Mouse (Mus musculus): ENCODE data around the gene Nhlh1. TPM values are rescaled to one million over a fixed set of nuclear protein-coding genes. Genes with fewer than 3 reads are reported as not detected.

Nhlh1 gene
- total and polyA plus RNA-seq, 3 experiments, result not detected

- no peak overlapping the region for H3K4me3 ChIP-seq (ENCODE audit: control insufficient read depth in 1 of 2, insufficient read depth in 1 of 2, low read depth in 2 of 2, low read length in 2 of 2)
- H3K27ac ChIP-seq (ENCODE audit: control insufficient read depth, low read depth, low read length), result no peak overlapping the region
- no peaks in the 10 kb centered on the region for H3K9me3 ChIP-seq (replicated peaks; ENCODE audit: insufficient read depth, low read length)
- no peak for TF ChIP-seq JUND (IDR thresholded peaks at IDR 0.05; ENCODE audit: low read depth, low read length)
- TF ChIP-seq USF1 (IDR thresholded peaks at IDR 0.05; ENCODE audit: low read depth, low read length), result no peak
- no peak for TF ChIP-seq BHLHE40 (IDR thresholded peaks at IDR 0.05; ENCODE audit: borderline replicate concordance, low read depth, low read length)
- TF ChIP-seq CHD2 (IDR thresholded peaks at IDR 0.05; ENCODE audit: low read length), result no peak
- H3K36me3 ChIP-seq (ENCODE audit: control insufficient read depth in 1 of 2, insufficient read depth in 2 of 2, low read length in 2 of 2), result no peaks in the 10 kb centered on the region
- no peak for DNase-seq (ENCODE audit: low read depth, low spot score)
- no peaks in the 10 kb centered on the region for H3K79me2 ChIP-seq (ENCODE audit: control insufficient read depth, insufficient read depth, low read length, poor library complexity)
- H3K27me3 ChIP-seq (ENCODE audit: control insufficient read depth in 1 of 2, insufficient read depth in 2 of 2, low read length in 2 of 2), result no peaks in the 10 kb centered on the region
- H3K9ac ChIP-seq (ENCODE audit: control insufficient read depth, low read depth, low read length, poor library complexity, severe bottlenecking), result no peak overlapping the region
- no peaks in the 10 kb centered on the region for H3K4me1 ChIP-seq (ENCODE audit: control insufficient read depth in 1 of 2, insufficient read depth in 2 of 2, low read length in 2 of 2)
Measured at GRCm38 (mm10) chr1:172007761-172008160, 49.6 kb downstream of the Nhlh1 start.

Other genes with a start within 250 kb of the Nhlh1 start
- gene Cd84, start 217.9 kb downstream of the Nhlh1 start, total RNA-seq (2012; rRNA removed), result 6.8 and 7.7 TPM in 2 replicates
- 10 to 100 TPM in 1 of 2 experiments, not detected in 1; 10.4 TPM for gene Cd84, start 217.9 kb downstream of the Nhlh1 start, polyA plus RNA-seq (2012; ENCODE audit: insufficient read depth in 1 of 2, insufficient read length in 2 of 2, low read depth in 1 of 2, low replicate concordance in 2 of 2, missing spikeins in 1 of 2)
- 0.04 and 0.10 TPM in 2 replicates for gene Gm10521, start 161.9 kb downstream of the Nhlh1 start, total RNA-seq (2012; rRNA removed)
- under 1 TPM in 1 of 2 experiments, not detected in 1; 0.39 TPM for gene Gm10521, start 161.9 kb downstream of the Nhlh1 start, polyA plus RNA-seq (2012; ENCODE audit: insufficient read depth in 1 of 2, insufficient read length in 2 of 2, low read depth in 1 of 2, low replicate concordance in 2 of 2, missing spikeins in 1 of 2)
- gene Slamf6, start 140.1 kb downstream of the Nhlh1 start, total RNA-seq (2012; rRNA removed), result not detected in 2 replicates
- under 1 TPM in 1 of 2 experiments, not detected in 1; 0.01 TPM for gene Slamf6, start 140.1 kb downstream of the Nhlh1 start, polyA plus RNA-seq (2012; ENCODE audit: insufficient read depth in 1 of 2, insufficient read length in 2 of 2, low read depth in 1 of 2, low replicate concordance in 2 of 2, missing spikeins in 1 of 2)
- gene Vangl2, start 29.1 kb downstream of the Nhlh1 start, total RNA-seq (2012; rRNA removed), result 0.39 and 0.88 TPM in 2 replicates
- gene Vangl2, start 29.1 kb downstream of the Nhlh1 start, polyA plus RNA-seq (2012; ENCODE audit: insufficient read depth in 1 of 2, insufficient read length in 2 of 2, low read depth in 1 of 2, low replicate concordance in 2 of 2, missing spikeins in 1 of 2), result 1 to 10 TPM in 1 of 2 experiments, not detected in 1; 3.0 TPM
- 90.8 and 92.3 TPM in 2 replicates for gene Copa, start 25.0 kb upstream of the Nhlh1 start, total RNA-seq (2012; rRNA removed)
- gene Copa, start 25.0 kb upstream of the Nhlh1 start, polyA plus RNA-seq (2012; ENCODE audit: insufficient read depth in 1 of 2, insufficient read length in 2 of 2, low read depth in 1 of 2, low replicate concordance in 2 of 2, missing spikeins in 1 of 2), result 100 to 1,000 TPM in 1 of 2 experiments, 10 to 100 TPM in 1; 81.2 to 118 TPM
- gene Ncstn, start 25.2 kb upstream of the Nhlh1 start, total RNA-seq (2012; rRNA removed), result 9.6 and 9.9 TPM in 2 replicates
- gene Ncstn, start 25.2 kb upstream of the Nhlh1 start, polyA plus RNA-seq (2012; ENCODE audit: insufficient read depth in 1 of 2, insufficient read length in 2 of 2, low read depth in 1 of 2, low replicate concordance in 2 of 2, missing spikeins in 1 of 2), result 10 to 100 TPM in 1 of 2 experiments, not detected in 1; 38.5 TPM
- 26.3 and 27.7 TPM in 2 replicates for gene Pex19, start 69.2 kb upstream of the Nhlh1 start, total RNA-seq (2012; rRNA removed)
- gene Pex19, start 69.2 kb upstream of the Nhlh1 start, polyA plus RNA-seq (2012; ENCODE audit: insufficient read depth in 1 of 2, insufficient read length in 2 of 2, low read depth in 1 of 2, low replicate concordance in 2 of 2, missing spikeins in 1 of 2), result 10 to 100 TPM in 1 of 2 experiments, not detected in 1; 53.6 TPM
- gene Dcaf8, start 90.5 kb upstream of the Nhlh1 start, total RNA-seq (2012; rRNA removed), result 31.7 and 32.1 TPM in 2 replicates
- 10 to 100 TPM; 45.8 to 49.0 TPM for gene Dcaf8, start 90.5 kb upstream of the Nhlh1 start, polyA plus RNA-seq (2012; ENCODE audit: insufficient read depth in 1 of 2, insufficient read length in 2 of 2, low read depth in 1 of 2, low replicate concordance in 2 of 2, missing spikeins in 1 of 2)
- gene Pea15a, start 149.2 kb upstream of the Nhlh1 start, total RNA-seq (2012; rRNA removed), result 2.4 and 3.0 TPM in 2 replicates
- gene Pea15a, start 149.2 kb upstream of the Nhlh1 start, polyA plus RNA-seq (2012; ENCODE audit: insufficient read depth in 1 of 2, insufficient read length in 2 of 2, low read depth in 1 of 2, low replicate concordance in 2 of 2, missing spikeins in 1 of 2), result 1 to 10 TPM in 1 of 2 experiments, not detected in 1; 7.5 TPM
- not detected in 2 replicates for gene Casq1, start 162.3 kb upstream of the Nhlh1 start, total RNA-seq (2012; rRNA removed)
- under 1 TPM in 1 of 2 experiments, not detected in 1; 0.21 TPM for gene Casq1, start 162.3 kb upstream of the Nhlh1 start, polyA plus RNA-seq (2012; ENCODE audit: insufficient read depth in 1 of 2, insufficient read length in 2 of 2, low read depth in 1 of 2, low replicate concordance in 2 of 2, missing spikeins in 1 of 2)
- gene Atp1a4, start 200.8 kb upstream of the Nhlh1 start, total RNA-seq (2012; rRNA removed), result not detected in 2 replicates
- not detected for gene Atp1a4, start 200.8 kb upstream of the Nhlh1 start, polyA plus RNA-seq (2012; ENCODE audit: insufficient read depth in 1 of 2, insufficient read length in 2 of 2, low read depth in 1 of 2, low replicate concordance in 2 of 2, missing spikeins in 1 of 2)
- gene Igsf8, start 204.1 kb upstream of the Nhlh1 start, total RNA-seq (2012; rRNA removed), result 65.2 and 88.0 TPM in 2 replicates
- gene Igsf8, start 204.1 kb upstream of the Nhlh1 start, polyA plus RNA-seq (2012; ENCODE audit: insufficient read depth in 1 of 2, insufficient read length in 2 of 2, low read depth in 1 of 2, low replicate concordance in 2 of 2, missing spikeins in 1 of 2), result 10 to 100 TPM in 1 of 2 experiments, not detected in 1; 97.2 TPM
- gene Atp1a2, start 240.5 kb upstream of the Nhlh1 start, total RNA-seq (2012; rRNA removed), result 0.10 TPM in 1 of 2 replicates, not detected in the other
- under 1 TPM in 1 of 2 experiments, not detected in 1; 0.04 TPM for gene Atp1a2, start 240.5 kb upstream of the Nhlh1 start, polyA plus RNA-seq (2012; ENCODE audit: insufficient read depth in 1 of 2, insufficient read length in 2 of 2, low read depth in 1 of 2, low replicate concordance in 2 of 2, missing spikeins in 1 of 2)

Data from MEL (cell line).